Comparison of ENCODE assay signal across 7 mouse cellular contexts in the genomic region with DNA sequence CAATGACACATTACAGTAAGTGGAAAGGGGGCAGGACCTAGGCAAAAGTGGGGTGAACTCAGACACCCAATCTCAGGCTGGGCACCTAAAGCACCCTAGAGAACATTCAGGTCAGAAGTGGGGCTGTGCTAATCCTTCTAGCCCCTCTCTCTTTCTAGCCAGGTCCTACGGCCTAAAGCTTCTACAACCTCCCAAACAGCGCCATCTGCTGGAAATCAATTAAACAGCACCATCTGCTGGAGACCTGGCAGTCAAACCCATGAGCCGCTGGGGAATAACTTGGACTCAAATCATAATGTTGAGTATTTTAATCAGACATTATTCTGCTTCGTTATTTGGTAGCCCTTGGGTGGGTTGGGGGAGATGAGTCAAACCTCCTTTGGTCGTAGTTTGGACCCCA.
DNase-seq lines count a peak whose midpoint lies in the region; ATAC-seq and TF ChIP-seq lines count a peak whose summit lies in the region.

No protein-coding gene starts in this region.

- ATAC-seq in intestine, postnatal 0 days, result no peak
- ATAC-seq in intestine, embryonic 16.5 days, result no peak
- ATAC-seq in Patski, result no peak

- H3K9me3 ChIP-seq in intestine, postnatal 0 days (ENCODE audit: control insufficient read depth), result no peaks in the 10 kb centered on the region
- H3K9me3 ChIP-seq in intestine, embryonic 16.5 days (ENCODE audit: control insufficient read depth, low read length), result no peaks in the 10 kb centered on the region

- H3K4me2 ChIP-seq in intestine, postnatal 0 days (replicated peaks; ENCODE audit: low read depth), result no peak overlapping the region
- H3K4me2 ChIP-seq in intestine, embryonic 16.5 days (ENCODE audit: low read depth, low read length), result no peak overlapping the region

- no peaks in the 10 kb centered on the region for H3K36me3 ChIP-seq in intestine, postnatal 0 days (ENCODE audit: control insufficient read depth, insufficient read depth)
- no peaks in the 10 kb centered on the region for H3K36me3 ChIP-seq in intestine, embryonic 16.5 days (ENCODE audit: control insufficient read depth, insufficient read depth, low read length)

- POLR2A ChIA-PET in Patski (lab: Charles Lee), result no interaction called here

- no peak overlapping the region for H3K9ac ChIP-seq in intestine, postnatal 0 days (ENCODE audit: low read depth, low read length)
- H3K9ac ChIP-seq in intestine, embryonic 16.5 days (ENCODE audit: low read depth, low read length), result no peak overlapping the region

- TF ChIP-seq CTCF in intestine, postnatal 0 days (IDR thresholded peaks at IDR 0.05; ENCODE audit: low read depth), result peak; percentile 76
- peak; percentile 85 for TF ChIP-seq CTCF in Patski (IDR thresholded peaks at IDR 0.05)

- no peaks in the 10 kb centered on the region for H3K4me1 ChIP-seq in intestine, postnatal 0 days (replicated peaks; ENCODE audit: control insufficient read depth, insufficient read depth, low read length)
- H3K4me1 ChIP-seq in intestine, embryonic 16.5 days (ENCODE audit: control insufficient read depth, insufficient read depth, low read length), result no peaks in the 10 kb centered on the region

- H3K27ac ChIP-seq in intestine, postnatal 0 days (ENCODE audit: low read depth, low read length), result no peak overlapping the region
- no peak overlapping the region for H3K27ac ChIP-seq in intestine, embryonic 16.5 days (ENCODE audit: low read length)

- H3K27me3 ChIP-seq in intestine, postnatal 0 days (replicated peaks; ENCODE audit: control insufficient read depth, insufficient read depth, low read length), result no peaks in the 10 kb centered on the region
- 0 out of 2 replicates have a peak, but pooled peaks cover 2% of the 10 kb centered on the region for H3K27me3 ChIP-seq in intestine, embryonic 16.5 days (replicated peaks; ENCODE audit: control insufficient read depth, insufficient read depth, low read length)
- peaks cover 5% of the 10 kb centered on the region for H3K27me3 ChIP-seq in Patski

- no peak overlapping the region for H3K4me3 ChIP-seq in intestine, postnatal 0 days (ENCODE audit: low read depth, low read length)
- no peak overlapping the region for H3K4me3 ChIP-seq in intestine, embryonic 16.5 days (ENCODE audit: low read length)

- DNase-seq in CD4-positive helper T cell, adult 2 months (ENCODE audit: low read depth, low spot score), result peak; percentile 51
- no peak for DNase-seq in Patski (ENCODE audit: low read depth, low spot score)
- DNase-seq in cerebellum, postnatal 14 days, result peak; percentile 73 to 82
- DNase-seq in layer of hippocampus, postnatal 14 days (ENCODE audit: low spot score in 2 of 2), result peak; percentile 66 to 74
- DNase-seq in retina, embryonic 14.5 days (ENCODE audit: low spot score), result peak; percentile 80

- in situ Hi-C loops in Patski (cut with MboI; ENCODE audit: low pct_unique_long_range_greater_than_20kb), result loop anchor here (10.0 kb wide), 1 partner anchor 543 kb away; no protein-coding TSS in a partner anchor

- 26% methylated on average over 5 of the region's 5 CpGs for whole genome bisulfite sequencing in intestine, postnatal 0 days
- 22% methylated on average over 5 of the region's 5 CpGs for WGBS in intestine, embryonic 16.5 days

- CTCF ChIA-PET in Patski (lab: Charles Lee), result interaction anchor here (1.9 kb wide), 1 partner anchor 64 kb away, joined by 6 read pairs; no protein-coding TSS in a partner anchor
